ENCODE assay signal across 7 mouse cellular contexts in genomic region chr17:13551693-13552404, GRCm38 (mm10).
DNase-seq lines count a peak whose midpoint lies in the region; ATAC-seq and TF ChIP-seq lines count a peak whose summit lies in the region.
"Not testable (repeated sequence)": the region's sequence is repeated elsewhere in the genome, so short reads cannot be mapped to it uniquely, and the experiment has no call there.

No protein-coding gene starts in this region.

- not testable (repeated sequence) for H3K4me3 ChIP-seq in heart, embryonic 13.5 days; kidney, embryonic 15.5 days (replicated peaks); liver, embryonic 14.5 days (ENCODE audit: insufficient read depth in 1 of 2, low read depth in 2 of 2, low read length in 2 of 2); midbrain, embryonic 11.5 days (ENCODE audit: low read depth, low read length)

- ATAC-seq in heart, embryonic 13.5 days (ENCODE audit: extremely low read depth, insufficient number of reproducible peaks, low FRiP score, low TSS enrichment): peak; percentile 41; the same call in 1 of the 2 replicates
- ATAC-seq in kidney, embryonic 15.5 days (replicated peaks; ENCODE audit: low FRiP score): peak; percentile 47
- ATAC-seq in liver, embryonic 14.5 days (ENCODE audit: insufficient read depth): peak; percentile 61
- ATAC-seq in midbrain, embryonic 11.5 days (ENCODE audit: low FRiP score): peak; percentile 71

- TF ChIP-seq CTCF in liver, embryonic 14.5 days (IDR thresholded peaks at IDR 0.05; ENCODE audit: low read depth): not testable (repeated sequence)

- peak; percentile 15 for DNase-seq in c-Kit-negative CD71-positive TER-119-positive erythroid progenitor cells, embryonic 14.5 days (ENCODE audit: low read depth, low spot score)
- peak; percentile 37 for DNase-seq in fat pad, adult 2 months (ENCODE audit: extremely low read depth, low read depth, low spot score)
- peak in 2 of 3 experiments; percentile 19 to 53 for DNase-seq in liver, embryonic 14.5 days (ENCODE audit: low read depth in 3 of 3, low spot score in 3 of 3)
- DNase-seq in midbrain, embryonic 11.5 days (ENCODE audit: low spot score, missing footprints): peak; percentile 85
- peak; percentile 45 for DNase-seq in retina, postnatal 1 day

- H3K9ac ChIP-seq in heart, embryonic 13.5 days; kidney, embryonic 15.5 days; liver, embryonic 14.5 days (replicated peaks); midbrain, embryonic 11.5 days (ENCODE audit: low read length): not testable (repeated sequence)

- H3K4me1 ChIP-seq in heart, embryonic 13.5 days: peaks cover 11% of the 10 kb centered on the region
- H3K4me1 ChIP-seq in kidney, embryonic 15.5 days; liver, embryonic 14.5 days (replicated peaks; ENCODE audit: control insufficient read depth in 2 of 2, insufficient read depth in 2 of 2, low read length in 1 of 2); midbrain, embryonic 11.5 days (ENCODE audit: control insufficient read depth, insufficient read depth, low read length): not testable (repeated sequence)

- not testable (repeated sequence) for H3K27ac ChIP-seq in heart, embryonic 13.5 days (replicated peaks); kidney, embryonic 15.5 days; liver, embryonic 14.5 days; midbrain, embryonic 11.5 days (ENCODE audit: low read depth, low read length)

- H3K4me2 ChIP-seq in heart, embryonic 13.5 days; kidney, embryonic 15.5 days; liver, embryonic 14.5 days (ENCODE audit: low read depth); midbrain, embryonic 11.5 days: not testable (repeated sequence)

- H3K36me3 ChIP-seq in heart, embryonic 13.5 days; kidney, embryonic 15.5 days; liver, embryonic 14.5 days (replicated peaks; ENCODE audit: control insufficient read depth, insufficient read depth, low read depth); midbrain, embryonic 11.5 days (ENCODE audit: control insufficient read depth, insufficient read depth, low read length): not testable (repeated sequence)

- not testable (repeated sequence) for H3K27me3 ChIP-seq in heart, embryonic 13.5 days (replicated peaks); kidney, embryonic 15.5 days; liver, embryonic 14.5 days (ENCODE audit: control insufficient read depth, insufficient read depth, low read length); midbrain, embryonic 11.5 days (ENCODE audit: control insufficient read depth, insufficient read depth, low read length)

- H3K9me3 ChIP-seq in heart, embryonic 13.5 days: peaks cover 58% of the 10 kb centered on the region
- H3K9me3 ChIP-seq in kidney, embryonic 15.5 days (replicated peaks): peaks cover 42% of the 10 kb centered on the region
- peaks cover 29% of the 10 kb centered on the region for H3K9me3 ChIP-seq in liver, embryonic 14.5 days (ENCODE audit: control insufficient read depth, low read length)
- H3K9me3 ChIP-seq in midbrain, embryonic 11.5 days (ENCODE audit: control insufficient read depth, low read length): peaks cover 28% of the 10 kb centered on the region

- not testable (repeated sequence) for TF ChIP-seq EP300 in liver, embryonic 14.5 days (IDR thresholded peaks at IDR 0.05; ENCODE audit: low read depth)

Comparison
In these comparisons a context has a peak if more than half of its experiments do, and no peak if none do; other contexts are left out.
1. DNase-seq: peak in every context shown above with its lines; median percentile 85 in midbrain, embryonic 11.5 days; 45 in retina, postnatal 1 day; 37 in fat pad, adult 2 months; 36 in liver, embryonic 14.5 days; 15 in c-Kit-negative CD71-positive TER-119-positive erythroid progenitor cells, embryonic 14.5 days.